Mouse (Mus musculus): ENCODE data around the gene Fignl2. TPM values are rescaled to one million over a fixed set of nuclear protein-coding genes. Genes with fewer than 3 reads are reported as not detected.

Fignl2 gene
- total RNA-seq, 1 experiment from 2014 or later, result not detected

DNA sequence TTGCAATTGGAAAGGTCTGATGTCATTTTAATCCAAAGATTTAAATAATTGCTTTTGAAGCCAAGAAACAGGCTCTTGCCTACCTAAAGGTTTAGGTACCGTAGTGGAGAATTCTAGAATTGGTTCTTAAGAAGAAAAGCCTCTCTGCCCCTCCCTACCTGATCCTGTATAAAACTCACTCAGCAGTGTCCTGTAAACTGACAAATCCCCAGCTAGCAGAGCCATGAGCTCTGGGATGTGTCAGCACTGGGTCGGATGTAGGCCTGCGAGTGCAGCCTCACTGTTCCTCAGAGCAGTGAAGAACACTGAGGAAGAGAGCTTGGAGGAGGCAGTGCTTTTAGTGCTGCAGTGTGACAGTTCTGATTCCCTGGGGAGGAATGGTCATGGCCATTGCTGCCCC lies 73.8 kb downstream of the Fignl2 start:
- ATAC-seq (replicated peaks in 1 of 2; ENCODE audit: insufficient read depth in 1 of 2, low FRiP score in 2 of 2, low TSS enrichment in 1 of 2, low read depth in 1 of 2, poor library complexity in 2 of 2, severe bottlenecking in 2 of 2), result no peak

DNA sequence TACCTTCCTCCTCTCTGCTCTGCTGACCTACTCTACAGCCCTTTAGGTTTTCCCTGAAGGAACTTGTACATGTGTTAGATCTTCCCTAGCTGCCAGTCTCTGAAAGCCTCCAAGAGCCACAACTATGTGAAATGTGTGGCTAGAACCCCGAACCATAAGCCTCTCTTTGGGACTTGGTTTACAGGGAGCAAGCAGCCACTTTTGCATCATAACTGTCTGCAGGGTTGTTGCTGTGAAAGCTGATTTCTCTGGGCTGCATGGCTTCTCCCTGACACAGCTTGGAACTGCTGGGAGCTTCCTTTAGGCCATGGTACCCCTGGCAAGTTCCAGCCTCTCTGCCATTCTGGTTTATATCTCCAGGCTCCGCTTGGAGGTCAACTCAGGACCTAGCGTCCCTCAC lies 75.9 kb downstream of the Fignl2 start:
- no peak for ATAC-seq (replicated peaks in 1 of 2; ENCODE audit: insufficient read depth in 1 of 2, low FRiP score in 2 of 2, low TSS enrichment in 1 of 2, low read depth in 1 of 2, poor library complexity in 2 of 2, severe bottlenecking in 2 of 2)

DNA sequence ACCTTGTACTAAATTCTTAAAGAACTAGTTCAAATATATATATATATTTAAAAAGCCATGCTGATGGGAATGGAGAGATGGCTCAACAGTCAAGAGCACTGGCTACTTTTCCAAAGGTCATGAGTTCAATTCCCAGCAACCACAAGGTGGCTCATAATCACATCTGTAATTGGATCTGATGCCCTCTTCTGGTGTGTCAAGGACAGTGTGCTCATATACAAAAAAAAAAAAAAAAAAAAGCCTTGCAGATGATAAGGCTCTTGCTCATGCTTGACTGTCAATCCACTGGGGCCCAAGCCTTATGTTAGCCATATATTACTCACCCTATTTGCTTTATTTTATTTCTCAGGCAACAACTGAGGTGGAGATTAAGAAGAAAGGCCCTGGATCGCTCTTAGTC lies 76.7 kb downstream of the Fignl2 start:
- ATAC-seq (replicated peaks in 1 of 2; ENCODE audit: insufficient read depth in 1 of 2, low FRiP score in 2 of 2, low TSS enrichment in 1 of 2, low read depth in 1 of 2, poor library complexity in 2 of 2, severe bottlenecking in 2 of 2), result no peak

Other genes with a start within 250 kb of the Fignl2 start
- gene Scn8a, start 208.7 kb downstream of the Fignl2 start, total RNA-seq (2017), result not detected in 2 replicates
- not detected in 2 replicates for gene Gm47841, start 31.2 kb downstream of the Fignl2 start, total RNA-seq (2017)
- gene Ankrd33, start 37.2 kb upstream of the Fignl2 start, total RNA-seq (2017), result not detected in 2 replicates
- 2.0 and 4.8 TPM in 2 replicates for gene Acvrl1, start 50.0 kb upstream of the Fignl2 start, total RNA-seq (2017)
- 19.6 and 25.5 TPM in 2 replicates for gene Acvr1b, start 95.5 kb upstream of the Fignl2 start, total RNA-seq (2017)
- gene Grasp, start 145.6 kb upstream of the Fignl2 start, total RNA-seq (2017), result 6.6 and 7.8 TPM in 2 replicates
- 246 and 344 TPM in 2 replicates for gene Nr4a1, start 175.7 kb upstream of the Fignl2 start, total RNA-seq (2017)
- gene Atg101, start 205.7 kb upstream of the Fignl2 start, total RNA-seq (2017), result 31.9 and 59.4 TPM in 2 replicates
- gene 6030408B16Rik, start 214.6 kb upstream of the Fignl2 start, total RNA-seq (2017), result 0.63 TPM in 1 of 2 replicates, not detected in the other

Data from hematopoietic stem cell, adult 5-6 weeks (primary cell).